Mouse (Mus musculus) layer of hippocampus, adult 8-10 months (tissue): ENCODE measurements around the gene Nfu1. TPM values are rescaled to one million over a fixed set of nuclear protein-coding genes. Genes with fewer than 3 reads are reported as not detected.
A peak's percentile ranks its signal among the peaks of the same experiment; 100 is the strongest.

ENCODE experiments used
- DNase-seq, 2 experiments: peaks; one replicate each; pipeline ENCODE4 v3.0.0; 2022; ENCODE audit warnings: low spot score in 2 of 2
- total RNA-seq, 4 experiments: library from RNA; stranded (reverse); gene quantifications; 2 replicates each; pipeline ENCODE4 v1.2.4; 2022

The Nfu1 gene
- 10 to 100 TPM; 61.1 to 69.5 (median 63.8) TPM for total RNA-seq

GRCm38 (mm10) chr6:87008887-87009286 is at the start of gene Nfu1:
Gene Nfu1 (plus strand): TSS chr6:87009236.
- DNase-seq: no peak

DNA sequence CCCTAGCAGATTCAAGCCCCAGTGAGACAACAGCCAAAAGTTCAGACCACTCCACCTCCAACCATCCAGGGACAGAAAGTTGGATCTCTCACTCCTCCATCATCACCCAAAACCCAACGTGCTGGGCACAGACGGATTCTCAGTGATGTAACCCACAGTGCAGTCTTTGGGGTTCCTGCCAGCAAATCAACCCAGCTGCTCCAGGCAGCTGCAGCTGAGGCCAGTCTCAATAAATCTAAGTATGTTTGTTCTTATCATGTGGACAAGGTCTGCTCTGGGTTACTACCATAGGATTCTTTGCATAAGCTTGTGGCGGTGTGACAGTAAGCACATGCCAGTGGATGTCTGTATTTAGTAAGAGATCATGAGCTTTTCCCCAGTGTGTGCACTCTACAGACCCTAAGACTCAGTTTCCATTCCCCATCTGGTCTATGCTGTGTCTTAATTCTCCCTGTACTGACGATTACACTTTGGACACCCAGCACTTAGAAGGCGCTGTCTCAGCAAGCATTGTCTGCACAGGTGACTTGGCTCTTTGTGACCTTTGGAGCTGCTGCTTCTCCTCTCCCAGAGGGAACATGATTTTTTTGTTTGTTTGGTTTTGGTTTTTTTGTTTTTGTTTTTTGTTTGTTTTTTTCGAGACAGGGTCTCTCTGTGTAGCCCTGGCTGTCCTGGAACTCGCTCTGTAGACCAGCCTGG is 44.9 kb upstream of the Nfu1 start:
- DNase-seq: no peak

GRCm38 (mm10) chr6:86967166-86967565 is 41.9 kb upstream of the Nfu1 start:
- no peak for DNase-seq

GRCm38 (mm10) chr6:86973956-86974355 is 35.1 kb upstream of the Nfu1 start:
- DNase-seq: no peak

DNA sequence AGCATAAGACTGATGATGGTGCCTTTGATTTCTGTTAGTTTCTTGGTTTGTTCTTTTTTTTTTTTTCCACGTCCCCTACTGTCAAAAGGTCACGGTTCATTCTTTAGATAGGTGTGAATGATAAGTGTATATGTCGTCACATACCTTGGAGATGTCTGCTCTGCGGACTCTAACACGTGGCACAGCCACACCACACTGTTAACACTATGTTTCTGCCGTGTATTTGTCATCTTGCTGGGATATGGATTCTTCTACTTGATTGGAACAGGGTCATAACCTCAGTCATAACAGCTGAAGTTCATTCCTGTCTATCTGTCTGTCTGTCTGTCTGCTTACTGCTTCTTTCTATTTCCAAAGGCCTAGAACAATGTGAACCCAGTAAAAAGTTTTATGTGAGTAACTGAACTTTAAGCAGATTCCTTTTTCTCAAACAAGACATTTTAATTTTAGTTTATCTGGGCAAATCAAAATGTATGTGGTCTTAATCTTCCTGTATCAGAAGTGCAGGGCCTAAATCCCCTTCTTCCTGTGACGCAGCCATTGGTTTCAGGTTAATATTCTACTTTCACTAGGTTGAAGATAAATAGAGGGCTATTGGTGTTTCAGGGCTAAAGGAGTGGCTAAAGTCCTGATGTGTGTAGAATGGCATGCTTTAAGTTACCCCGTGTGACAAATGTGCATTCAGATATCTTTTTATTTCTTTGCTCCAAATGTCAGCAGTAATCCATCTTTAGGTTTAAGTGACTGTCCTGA is 30.7 kb upstream of the Nfu1 start:
- no peak for DNase-seq

- no peak for DNase-seq
These were observed 30.1 kb upstream of the Nfu1 start for GRCm38 (mm10) chr6:86978909-86979265.

- DNase-seq: no peak
These were observed 27.8 kb upstream of the Nfu1 start for GRCm38 (mm10) chr6:86981206-86981605.

- DNase-seq: no peak
These were observed 23.5 kb upstream of the Nfu1 start for GRCm38 (mm10) chr6:86985314-86986106.

- no peak for DNase-seq
These were observed 19.5 kb upstream of the Nfu1 start for GRCm38 (mm10) chr6:86989576-86989975.

DNA sequence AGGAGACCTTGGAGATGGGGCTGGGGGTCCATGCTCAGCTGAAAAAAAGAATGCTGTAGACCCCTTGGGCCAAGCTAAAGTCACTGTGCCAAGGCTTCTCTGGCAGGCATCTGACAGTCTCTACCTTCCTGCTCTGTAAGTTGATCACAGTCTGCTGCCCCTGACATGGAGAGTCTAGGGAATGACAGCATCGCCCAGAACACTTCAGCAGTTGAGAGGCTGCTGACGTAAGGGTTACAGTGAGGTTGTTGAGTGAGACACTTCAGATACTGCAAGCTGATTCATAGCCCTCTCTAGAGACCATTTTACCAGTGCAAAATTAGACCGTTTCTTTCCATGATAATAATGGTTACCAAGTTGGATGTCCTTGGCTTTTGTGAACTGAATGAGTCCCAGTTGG is 18.0 kb upstream of the Nfu1 start:
- DNase-seq: no peak

GRCm38 (mm10) chr6:86992349-86992748 is 16.7 kb upstream of the Nfu1 start:
- no peak for DNase-seq

- no peak for DNase-seq
These were observed 14.8 kb upstream of the Nfu1 start for GRCm38 (mm10) chr6:86994254-86994653.

GRCm38 (mm10) chr6:86996629-86997307 is 12.3 kb upstream of the Nfu1 start:
- no peak for DNase-seq

GRCm38 (mm10) chr6:86997360-86997759 is 11.7 kb upstream of the Nfu1 start:
- no peak for DNase-seq

DNA sequence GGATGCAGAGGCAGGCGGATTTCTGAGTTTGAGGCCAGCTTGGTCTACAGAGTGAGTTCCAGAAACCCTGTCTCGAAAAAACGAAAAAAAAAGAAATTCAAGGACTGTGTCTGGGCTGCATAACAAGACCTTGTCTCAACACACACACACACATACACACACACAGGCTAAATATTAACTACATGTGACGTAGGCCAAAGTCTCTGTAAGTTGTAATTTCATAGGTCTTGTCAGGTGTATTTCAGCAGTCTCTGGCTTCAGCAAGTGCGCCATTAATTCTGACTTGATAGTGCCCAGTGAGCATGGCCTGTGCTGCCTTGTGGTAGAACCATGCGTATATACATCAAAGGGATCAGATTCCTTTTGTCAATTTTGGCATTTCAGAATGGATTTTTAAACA is 7.0 kb upstream of the Nfu1 start:
- no peak for DNase-seq

- peak; percentile 57 to 87 for DNase-seq
These were observed 6.4 kb upstream of the Nfu1 start for GRCm38 (mm10) chr6:87002521-87003055.

- no peak for DNase-seq
These were observed 4.9 kb upstream of the Nfu1 start for GRCm38 (mm10) chr6:87004099-87004498.

DNA sequence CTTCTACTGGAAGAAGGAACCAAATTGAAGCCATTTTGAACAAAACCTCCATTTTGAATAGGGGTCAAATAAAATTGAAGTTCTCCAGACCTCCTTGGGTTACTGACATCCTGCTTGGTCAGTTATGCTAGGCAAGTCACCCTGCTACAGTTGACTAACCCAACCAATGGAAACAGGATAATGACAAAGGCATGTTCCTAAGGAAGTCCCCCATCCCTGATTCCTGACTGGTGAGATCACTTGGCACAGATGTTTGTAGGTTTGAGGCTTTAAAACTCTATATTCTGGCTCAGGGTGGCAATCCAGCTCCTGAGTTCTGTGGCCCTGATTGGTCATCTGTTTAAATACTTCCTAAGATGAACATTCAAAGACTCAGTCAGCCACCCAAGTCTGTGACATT is 3.5 kb upstream of the Nfu1 start:
- DNase-seq: no peak

DNA sequence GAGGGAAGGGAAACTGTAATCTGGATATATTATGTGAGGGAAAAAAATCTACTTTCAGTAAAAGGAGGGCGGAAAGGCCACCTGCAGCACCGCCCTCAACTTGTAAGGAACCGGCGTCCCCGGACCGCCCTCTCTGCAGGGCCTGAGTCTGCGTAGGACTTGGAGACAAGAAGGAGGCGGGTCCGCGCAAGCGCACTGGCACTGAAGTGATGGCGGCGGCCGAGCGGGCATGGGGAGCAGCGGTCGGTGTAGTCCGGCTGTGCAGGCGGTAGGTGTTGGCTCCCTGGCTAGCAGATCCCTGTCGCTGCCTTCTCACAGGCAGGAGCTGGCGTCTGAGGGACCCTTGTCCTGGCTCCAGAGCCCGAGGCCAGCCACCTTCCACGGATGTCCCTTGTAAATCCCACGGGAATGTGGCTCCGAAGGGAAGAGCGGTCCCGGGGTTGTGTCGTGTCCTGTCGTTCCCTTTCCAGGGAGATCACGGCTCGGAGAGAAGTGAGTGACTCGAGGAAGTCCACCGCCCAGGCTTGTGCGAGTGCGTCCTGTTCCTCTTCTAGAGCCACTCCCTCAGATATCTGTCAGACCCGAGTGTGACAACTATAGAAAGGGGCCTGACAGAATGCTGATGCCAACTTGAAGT is 774 bp downstream of the Nfu1 start:
- peak; percentile 90 to 94 for DNase-seq

DNA sequence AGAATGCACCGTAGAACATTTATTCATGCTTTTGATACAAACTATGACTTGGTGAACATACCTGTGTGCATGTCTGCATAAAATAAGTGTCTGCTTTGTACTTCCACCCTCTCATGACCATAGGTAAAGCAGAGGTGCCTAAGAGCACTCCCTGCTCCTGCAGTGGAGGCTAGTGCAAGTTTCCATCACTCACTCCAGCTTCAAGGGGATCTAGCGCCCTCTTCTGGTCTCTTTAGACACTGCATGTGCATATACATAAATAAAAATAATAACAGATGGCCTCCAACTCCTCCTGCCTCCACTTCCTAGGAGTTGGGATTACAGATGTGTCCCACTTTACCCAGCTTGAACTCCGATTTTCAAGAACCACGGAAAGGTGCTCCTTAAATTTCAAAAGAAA is 7.9 kb downstream of the Nfu1 start:
- no peak for DNase-seq

DNA sequence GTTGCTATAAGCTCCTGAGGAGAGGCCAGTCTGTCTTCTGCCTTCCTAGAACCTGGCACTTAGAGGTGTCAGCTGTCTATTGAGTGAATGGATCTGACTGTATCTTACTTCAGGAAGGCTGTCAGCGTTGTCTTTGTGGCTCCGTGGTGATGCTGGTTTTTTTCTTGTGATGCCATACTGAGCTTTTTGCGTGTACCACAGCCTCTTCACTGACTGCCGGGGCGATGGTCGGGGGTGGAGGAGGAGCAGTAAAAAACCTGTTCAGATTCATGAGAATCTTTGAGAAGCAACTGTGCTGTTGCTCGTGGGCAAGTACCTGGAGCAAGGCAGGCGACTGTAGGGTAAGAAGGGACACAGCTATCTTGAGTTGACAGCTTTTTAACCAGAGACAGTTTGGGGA is 9.8 kb downstream of the Nfu1 start:
- DNase-seq: no peak
